Mouse (Mus musculus) kidney, postnatal 4 days (tissue): ENCODE data around the gene 6820408C15Rik.
A peak's percentile ranks its signal among the peaks of the same experiment; 100 is the strongest.
"Not testable (repeated sequence)": the region's sequence is repeated elsewhere in the genome, so short reads cannot be mapped to it uniquely, and the experiment has no call there.

Source experiments
- DNase-seq, 2 experiments: peaks; one replicate each; pipeline ENCODE4 v3.0.0; 2021; ENCODE audit warnings: mixed read lengths in 2 of 2

Gene 6820408C15Rik

GRCm38 (mm10) chr2:152411471-152411870 is 3.9 kb upstream of the 6820408C15Rik start:
- DNase-seq = peak in 1 of 2 experiments; percentile 47

GRCm38 (mm10) chr2:152412526-152413157 is 2.7 kb upstream of the 6820408C15Rik start:
- DNase-seq = peak; percentile 37 to 53

DNA sequence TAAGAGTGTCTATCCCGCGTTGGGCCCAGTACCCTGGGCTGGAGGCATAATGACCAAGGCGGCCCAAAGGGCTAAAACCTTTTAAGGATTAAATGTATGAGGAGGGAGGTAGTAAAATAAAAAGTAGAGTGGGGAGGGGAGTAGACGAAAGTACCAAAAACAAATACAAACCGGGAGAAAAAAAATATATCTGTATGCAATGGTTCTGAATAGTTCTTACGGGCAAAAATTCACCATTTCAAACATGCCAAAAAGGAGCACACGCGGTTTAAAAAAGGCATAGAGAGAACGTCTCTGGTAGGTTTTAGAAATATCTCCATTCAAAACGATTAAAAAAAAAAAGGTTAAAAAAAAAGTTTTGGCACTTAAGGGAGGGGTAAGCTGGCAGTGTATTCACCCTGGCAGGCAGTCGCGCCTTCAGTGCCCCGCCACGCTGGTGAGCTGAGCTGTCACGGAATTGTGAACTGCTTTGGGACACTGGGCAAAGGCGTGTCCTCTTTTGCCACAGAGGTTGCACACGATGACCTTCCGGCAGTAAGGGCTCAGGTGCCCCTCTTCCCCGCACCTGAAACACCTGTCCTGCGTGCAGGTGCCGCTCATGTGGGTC is 2.1 kb upstream of the 6820408C15Rik start:
- DNase-seq = peak; percentile 53 to 68

DNA sequence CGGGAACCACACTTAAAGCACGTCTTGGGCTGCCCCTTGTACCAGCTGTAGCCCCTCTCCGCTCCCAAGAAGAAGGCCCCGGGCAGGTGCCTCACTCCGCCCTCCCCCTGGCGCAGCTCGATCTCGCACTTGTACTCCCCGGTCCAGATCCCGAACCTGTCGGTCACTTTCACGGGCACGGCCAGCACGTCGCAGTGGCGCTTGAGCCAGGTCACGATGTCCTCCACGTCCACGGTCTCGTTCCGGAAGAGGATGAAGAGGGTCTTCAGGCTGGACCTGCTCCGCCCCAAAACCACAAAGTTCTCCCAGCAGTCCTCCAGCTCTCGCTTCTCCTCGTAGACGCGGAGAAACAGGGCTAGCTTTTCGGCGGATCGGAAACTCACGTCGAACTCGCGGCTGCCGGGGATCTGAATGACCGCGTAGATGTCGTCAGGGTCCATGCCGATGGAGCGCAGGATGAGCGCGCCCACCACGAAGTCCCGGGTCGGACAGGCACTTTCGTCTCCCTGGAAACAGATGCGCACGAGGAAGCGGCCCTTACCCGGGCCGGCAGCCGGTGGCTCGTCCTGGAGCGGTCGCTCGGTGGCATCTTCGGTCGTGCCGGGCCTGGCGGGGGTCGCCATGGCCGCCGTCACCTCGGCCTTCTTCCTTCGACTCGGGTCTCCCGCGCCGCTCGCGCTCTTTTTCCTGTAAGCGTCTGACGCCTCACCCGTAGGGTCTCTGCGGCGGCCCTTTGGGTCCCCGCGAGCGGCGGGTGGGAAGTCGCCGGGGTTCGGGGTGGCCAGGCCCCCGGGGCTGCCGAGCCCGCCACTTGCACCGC is 1.4 kb upstream of the 6820408C15Rik start:
- peak; percentile 63 to 73 for DNase-seq

GRCm38 (mm10) chr2:152414591-152415165 is 709 bp upstream of the 6820408C15Rik start, which contains the start of gene Zcchc3:
Gene Zcchc3 (minus strand): TSS chr2:152415027.
- DNase-seq = peak; percentile 92 to 96

- DNase-seq = no peak
Observed at GRCm38 (mm10) chr2:152415786-152416185, 399 bp downstream of the 6820408C15Rik start.

- peak; percentile 44 to 53 for DNase-seq
Observed at GRCm38 (mm10) chr2:152427493-152427892, 12.1 kb downstream of the 6820408C15Rik start.

DNA sequence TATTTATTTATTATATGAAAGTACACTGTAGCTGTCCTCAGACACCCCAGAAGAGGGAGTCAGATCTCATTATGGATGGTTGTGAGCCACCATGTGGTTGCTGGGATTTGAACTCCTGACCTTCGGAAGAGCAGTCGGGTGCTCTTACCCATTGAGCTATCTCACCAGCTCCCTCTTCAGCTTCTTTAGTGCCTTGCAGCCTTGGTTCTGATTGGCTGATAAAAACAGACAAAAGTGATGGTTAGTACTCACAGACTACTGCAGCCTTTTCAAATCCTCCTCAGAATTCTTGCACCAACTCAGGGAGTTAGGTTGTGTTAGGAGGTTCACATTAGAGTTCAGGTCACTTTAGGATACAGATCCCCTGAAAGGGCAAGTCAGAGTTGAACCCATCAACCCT is 13.1 kb downstream of the 6820408C15Rik start:
- not testable (repeated sequence) for DNase-seq

GRCm38 (mm10) chr2:152436405-152436901 is 21.1 kb downstream of the 6820408C15Rik start:
- DNase-seq = peak in 1 of 2 experiments; percentile 54

DNA sequence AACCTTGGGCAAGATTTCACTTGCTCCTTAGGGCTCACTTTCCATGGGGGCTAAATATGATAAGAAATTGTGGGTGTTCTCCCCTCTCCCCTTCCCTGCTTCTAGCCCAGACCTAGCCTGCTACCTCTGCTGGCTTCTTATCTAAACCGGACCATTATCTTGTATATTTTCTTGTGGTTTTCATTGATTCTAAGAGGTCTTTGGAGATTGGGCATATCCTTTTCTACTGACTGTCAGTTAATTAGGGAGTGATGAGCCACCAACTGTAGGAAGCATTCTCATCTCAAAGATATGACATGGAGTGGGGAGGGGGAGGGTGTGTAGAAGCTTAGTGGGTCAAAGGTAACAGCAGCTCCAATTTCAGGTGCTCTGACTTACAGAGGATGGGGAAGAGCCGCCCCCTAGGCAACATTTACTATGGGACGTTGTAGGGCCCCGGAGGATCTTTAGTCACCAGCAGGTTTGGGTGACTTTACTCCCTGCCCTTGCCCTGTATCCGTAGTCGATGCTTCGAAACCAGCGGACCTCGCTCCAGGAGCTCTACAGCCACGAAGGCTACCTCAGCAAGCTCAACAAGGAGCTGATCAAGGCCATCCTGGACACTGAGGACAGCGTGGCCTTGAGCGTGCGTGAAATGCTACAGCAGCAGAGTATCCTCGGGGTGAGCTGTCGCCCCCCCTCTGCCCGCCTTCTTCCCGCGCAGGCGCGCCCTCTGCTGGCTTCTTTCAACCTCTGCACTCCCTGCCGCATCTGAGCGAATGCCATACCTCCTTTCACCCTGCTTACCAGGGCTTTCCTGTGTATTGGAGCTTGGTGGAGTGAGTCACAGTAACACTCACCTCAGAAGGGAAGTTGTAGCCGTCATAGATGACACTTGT is 21.8 kb downstream of the 6820408C15Rik start:
- DNase-seq = peak; percentile 93

- no peak for DNase-seq
Observed at GRCm38 (mm10) chr2:152438963-152439362, 23.6 kb downstream of the 6820408C15Rik start.

- no peak for DNase-seq
Observed at GRCm38 (mm10) chr2:152439833-152440232, 24.4 kb downstream of the 6820408C15Rik start.

GRCm38 (mm10) chr2:152442322-152442721 is 26.9 kb downstream of the 6820408C15Rik start:
- peak in 1 of 2 experiments; percentile 21 for DNase-seq

- no peak for DNase-seq
Observed at GRCm38 (mm10) chr2:152443281-152443680, 27.9 kb downstream of the 6820408C15Rik start.

- DNase-seq = no peak
Observed at GRCm38 (mm10) chr2:152446642-152447041, 31.3 kb downstream of the 6820408C15Rik start.

DNA sequence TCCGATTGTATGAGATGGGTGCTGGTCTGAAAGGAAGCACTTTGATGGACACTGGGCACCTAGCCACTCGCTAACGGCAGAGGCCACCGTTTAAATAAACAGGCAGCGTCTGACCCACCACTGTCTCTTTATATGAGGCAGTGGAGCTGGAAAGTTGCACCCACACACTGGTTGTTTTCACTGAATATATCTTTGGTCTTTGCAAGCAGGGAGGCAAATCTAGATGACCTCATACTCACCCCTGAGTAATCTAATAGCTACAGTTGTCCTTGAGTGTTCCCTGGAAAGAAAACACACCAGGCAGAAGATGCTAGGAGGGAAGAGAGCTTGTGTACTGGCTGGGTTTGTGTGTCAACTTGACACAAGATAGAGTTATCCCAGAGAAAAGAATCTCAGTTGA is 32.1 kb downstream of the 6820408C15Rik start:
- DNase-seq = no peak

DNA sequence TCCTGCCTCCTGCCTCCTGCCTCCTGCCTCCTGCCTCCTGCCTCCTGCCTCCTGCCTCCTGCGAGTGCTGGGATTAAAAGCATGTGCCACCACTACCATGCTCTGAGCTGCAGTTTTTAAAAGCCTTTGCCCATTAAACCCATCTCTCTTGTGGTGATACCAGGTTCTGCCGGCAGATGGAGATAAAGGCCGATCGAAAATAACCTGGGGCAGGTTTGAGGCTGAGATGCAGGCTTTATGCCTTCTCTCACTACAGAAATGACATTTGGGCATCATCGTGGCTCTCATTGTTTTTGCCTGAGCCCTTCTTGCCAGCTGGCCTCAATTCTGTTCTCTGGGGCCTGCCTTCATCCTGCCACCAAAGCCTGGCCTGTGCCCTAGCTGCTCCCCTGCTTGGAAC is 34.9 kb downstream of the 6820408C15Rik start:
- peak; percentile 81 to 82 for DNase-seq

- DNase-seq = no peak
Observed at GRCm38 (mm10) chr2:152452101-152452781, 36.9 kb downstream of the 6820408C15Rik start.

- no peak for DNase-seq
Observed at GRCm38 (mm10) chr2:152459241-152459640, 43.9 kb downstream of the 6820408C15Rik start.

GRCm38 (mm10) chr2:152464570-152465150 is 49.3 kb downstream of the 6820408C15Rik start, which contains the start of gene Defb23:
Gene Defb23 (minus strand): TSS chr2:152464620.
- DNase-seq = no peak

DNA sequence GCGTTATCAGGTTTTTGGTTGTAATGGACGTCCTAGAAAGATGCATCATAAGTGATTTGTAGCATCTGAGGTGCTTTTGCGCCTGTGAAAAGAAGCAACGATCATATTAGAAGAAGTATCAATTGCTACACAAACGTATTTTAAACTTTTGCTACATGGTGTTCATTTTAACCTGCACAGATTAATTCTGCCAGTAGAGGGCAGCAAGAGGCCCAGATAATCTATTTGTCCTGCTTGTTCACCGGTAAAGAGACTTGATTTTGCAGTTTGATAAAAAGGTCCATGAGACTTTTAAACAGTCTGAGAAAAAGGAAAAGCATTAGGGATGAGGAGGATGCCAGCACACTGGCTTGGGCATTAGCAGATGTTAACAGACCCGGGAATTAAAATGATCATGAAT is 55.6 kb downstream of the 6820408C15Rik start:
- peak; percentile 63 to 71 for DNase-seq
